In genomic region chr3:148659024-148659423, GRCm38 (mm10) we compare ENCODE assay signal across 15 mouse cellular contexts.
"Had no signal": no experiment of that assay in that cellular context is flagged by ENCODE, and none has a peak within 500 bp of the region (broad histone marks: within the 10 kb centered on the region; RNA-seq: fewer than 3 reads in every experiment).

No protein-coding gene starts in this region.

- H3K4me2 ChIP-seq: neural tube, embryonic 15.5 days; stomach, embryonic 15.5 days had no signal

- H3K4me3 ChIP-seq: neural tube, embryonic 15.5 days; stomach, embryonic 15.5 days had no signal

- H3K4me1 ChIP-seq: stomach, embryonic 15.5 days had no signal

- DNase-seq: retina, postnatal 1 day; right cerebral cortex, adult 18-20 months; right cerebral cortex, postnatal 14 days; right cerebral cortex, postnatal 25 days; right cerebral cortex, postnatal 4 days; spleen, adult 18-20 months; thymus, adult 18-20 months; thymus, adult 2 months; thymus, postnatal 14 days; thymus, postnatal 25 days; thymus, postnatal 36 days; thymus, postnatal 4 days had no signal

- H3K9ac ChIP-seq: neural tube, embryonic 15.5 days; stomach, embryonic 15.5 days had no signal

- H3K27ac ChIP-seq: neural tube, embryonic 15.5 days; stomach, embryonic 15.5 days; stomach, postnatal 0 days had no signal

- H3K27me3 ChIP-seq: neural tube, embryonic 15.5 days; stomach, embryonic 15.5 days had no signal

- H3K9me3 ChIP-seq: neural tube, embryonic 15.5 days; stomach, embryonic 15.5 days had no signal

- H3K36me3 ChIP-seq: neural tube, embryonic 15.5 days; stomach, embryonic 15.5 days had no signal
